Mouse (Mus musculus) lung, postnatal 0 days (tissue): ENCODE measurements around the gene Adam15. TPM values are rescaled to one million over a fixed set of nuclear protein-coding genes. Genes with fewer than 3 reads are reported as not detected.

Experiments
- ATAC-seq: fragments of 200-750 bp; cut with Nextera tagmentation; 2 replicates; pipeline ENCODE4 v1.8.0; 2017; ENCODE audit warnings: moderate library complexity
- DNase-seq: peaks from one replicate; pipeline ENCODE4 v3.0.0-alpha.2; 2016; ENCODE audit warnings: low spot score
- H3K27ac ChIP-seq: fragments of 300-500 bp; sonication (generic); 2 replicates; pipeline ENCODE4 v1.5.1; 2014; ENCODE audit warnings: antibody characterized with exemption, mild to moderate bottlenecking, low read length, mixed read lengths
- H3K27me3 ChIP-seq: fragments of 300-500 bp; sonication (generic); replicated peaks from 2 replicates; pipeline ENCODE4 v1.6.1; 2014; ENCODE audit warnings: low read length, mixed read lengths; ENCODE audit not compliant: insufficient read depth
- H3K36me3 ChIP-seq: fragments of 300-500 bp; sonication (generic); 2 replicates; pipeline ENCODE4 v1.6.1; 2014; ENCODE audit warnings: low read length, mixed read lengths; ENCODE audit not compliant: insufficient read depth
- H3K4me1 ChIP-seq: fragments of 300-500 bp; sonication (generic); 2 replicates; pipeline ENCODE4 v1.6.1; 2014; ENCODE audit warnings: antibody characterized with exemption, low read depth, low read length, mixed read lengths; ENCODE audit not compliant: insufficient read depth
- H3K4me2 ChIP-seq: fragments of 300-500 bp; sonication (generic); replicated peaks from 2 replicates; pipeline ENCODE4 v1.6.1; 2014; ENCODE audit warnings: low read depth, mild to moderate bottlenecking, low read length, moderate library complexity, mixed read lengths
- H3K4me3 ChIP-seq: fragments of 300-500 bp; sonication (generic); 2 replicates; pipeline ENCODE4 v1.5.1; 2014; ENCODE audit warnings: low read depth, low read length
- H3K9ac ChIP-seq: fragments of 300-500 bp; sonication (generic); replicated peaks from 2 replicates; pipeline ENCODE4 v1.6.1; 2014; ENCODE audit warnings: low read depth, mild to moderate bottlenecking
- H3K9me3 ChIP-seq: fragments of 300-500 bp; sonication (generic); 2 replicates; pipeline ENCODE4 v1.6.1; 2016; ENCODE audit warnings: low read length, mixed read lengths
- CTCF ChIP-seq: IDR thresholded peaks from 2 replicates; pipeline ENCODE4 v1.5.1; 2016; ENCODE audit warnings: antibody characterized with exemption, mild to moderate bottlenecking
- EP300 ChIP-seq: IDR thresholded peaks from 2 replicates; pipeline ENCODE4 v1.6.1; 2016; ENCODE audit warnings: antibody characterized with exemption, mild to moderate bottlenecking, control low read depth
- WGBS: fragments of 180-500 bp; shearing (Covaris S2); extraction: QIAGEN DNeasy Blood & Tissue Kit; methylation state at CpG from one replicate; pipeline ENCODE4 v1.1.7; 2014; 5-methylcytosine and 5-hydroxymethylcytosine counted together
- polyA plus RNA-seq: library from polyadenylated mRNA; unstranded; fragments of >200 nt; fragmentation: Nextera tagmentation; extraction: Ambion mirVana; gene quantifications from 2 replicates; pipeline ENCODE4 v1.2.1, GENCODE M21; 2015

Gene Adam15
- polyA plus RNA-seq, 1 experiment from 2014 or later, result 177 TPM

DNA sequence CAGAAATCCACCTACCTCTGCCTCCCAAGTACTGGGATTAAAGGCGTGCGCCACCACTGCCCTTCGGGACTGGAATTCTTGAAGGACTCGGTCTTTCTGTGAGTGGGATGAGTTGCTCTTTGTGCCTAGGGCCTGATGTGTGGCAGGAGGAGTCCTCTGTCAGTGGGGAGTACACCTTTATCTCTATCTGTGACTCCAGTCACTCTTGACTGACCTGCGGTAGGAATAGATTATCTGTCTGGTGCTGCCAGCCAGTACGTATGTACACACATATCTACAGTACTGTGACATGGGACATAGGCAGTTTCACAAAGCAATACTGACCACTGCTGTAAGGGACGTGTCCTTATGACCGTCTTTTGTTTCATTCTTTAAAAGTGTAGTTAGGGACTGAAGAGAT, 23.9 kb downstream of the Adam15 start:
- TF ChIP-seq CTCF (no peak), EP300 (no peak)
- peaks cover 14% of the 10 kb centered on the region; the same call in 1 of the 2 replicates for H3K4me1 ChIP-seq
- no peak overlapping the region for H3K27ac ChIP-seq
- H3K36me3 ChIP-seq, result no peaks in the 10 kb centered on the region
- ATAC-seq (no peak), DNase-seq (no peak)
- H3K4me2 ChIP-seq, result no peak overlapping the region
- H3K9me3 ChIP-seq, result no peaks in the 10 kb centered on the region
- no peak overlapping the region for H3K4me3 ChIP-seq
- H3K9ac ChIP-seq, result no peak overlapping the region
- H3K27me3 ChIP-seq, result peaks cover 6% of the 10 kb centered on the region
- WGBS, result 94% methylated on average over 8 of the region's 8 CpGs

GRCm38 (mm10) chr3:89322514-89323165, 27.2 kb downstream of the Adam15 start, which contains the start of gene Efna3:
Gene Efna3, minus strand, starts transcription at chr3:89322965.
- Histone ChIP-seq H3K27ac (no peak within 1 kb of the TSS), H3K27me3 (peaks cover 34% of the 10 kb centered on the region), H3K9ac (peak within 1 kb of the TSS; percentile 23; the same call in 1 of the 2 replicates), H3K4me1 (peaks cover 26% of the 10 kb centered on the region), H3K9me3 (no peaks in the 10 kb centered on the region), H3K4me2 (peak within 1 kb of the TSS; percentile 99), H3K36me3 (no peaks in the 10 kb centered on the region), H3K4me3 (peak within 1 kb of the TSS; percentile 44)
- peak; percentile 52 for ATAC-seq
- TF ChIP-seq CTCF (no peak), EP300 (no peak)
- DNase-seq, result peak; percentile 69
- 0% methylated on average over 50 of the region's 53 CpGs for WGBS

- no peak for ATAC-seq
- peaks cover 35% of the 10 kb centered on the region for H3K27me3 ChIP-seq
Measured at GRCm38 (mm10) chr3:89322131-89322500, 27.7 kb downstream of the Adam15 start.

GRCm38 (mm10) chr3:89321183-89322130, 28.3 kb downstream of the Adam15 start:
- TF ChIP-seq EP300, result no peak
- no peak for TF ChIP-seq CTCF
- Histone ChIP-seq H3K9ac (no peak overlapping the region; the same call in 1 of the 2 replicates), H3K4me2 (peak overlapping the region; percentile 99), H3K27me3 (peaks cover 35% of the 10 kb centered on the region), H3K4me1 (peaks cover 30% of the 10 kb centered on the region), H3K36me3 (no peaks in the 10 kb centered on the region), H3K9me3 (no peaks in the 10 kb centered on the region), H3K27ac (no peak overlapping the region), H3K4me3 (peak overlapping the region; percentile 44)
- ATAC-seq, result 0 out of 2 replicates have a peak, but pooled peaks have one; percentile 2
- WGBS, result 1% methylated on average over 54 of the region's 66 CpGs
- DNase-seq, result no peak

More at GRCm38 (mm10) chr3:89322131-89322500, 27.7 kb downstream of the Adam15 start:
- Histone ChIP-seq H3K9me3 (no peaks in the 10 kb centered on the region), H3K27ac (no peak overlapping the region), H3K4me2 (peak overlapping the region; percentile 99), H3K36me3 (no peaks in the 10 kb centered on the region), H3K9ac (0 out of 2 replicates have a peak overlapping the region, but pooled peaks have one; percentile 23), H3K4me1 (peaks cover 27% of the 10 kb centered on the region), H3K4me3 (peak overlapping the region; percentile 44)
- DNase-seq, result no peak
- WGBS, result 3% methylated on average over 14 of the region's 14 CpGs
- TF ChIP-seq CTCF (no peak), EP300 (no peak)

DNA sequence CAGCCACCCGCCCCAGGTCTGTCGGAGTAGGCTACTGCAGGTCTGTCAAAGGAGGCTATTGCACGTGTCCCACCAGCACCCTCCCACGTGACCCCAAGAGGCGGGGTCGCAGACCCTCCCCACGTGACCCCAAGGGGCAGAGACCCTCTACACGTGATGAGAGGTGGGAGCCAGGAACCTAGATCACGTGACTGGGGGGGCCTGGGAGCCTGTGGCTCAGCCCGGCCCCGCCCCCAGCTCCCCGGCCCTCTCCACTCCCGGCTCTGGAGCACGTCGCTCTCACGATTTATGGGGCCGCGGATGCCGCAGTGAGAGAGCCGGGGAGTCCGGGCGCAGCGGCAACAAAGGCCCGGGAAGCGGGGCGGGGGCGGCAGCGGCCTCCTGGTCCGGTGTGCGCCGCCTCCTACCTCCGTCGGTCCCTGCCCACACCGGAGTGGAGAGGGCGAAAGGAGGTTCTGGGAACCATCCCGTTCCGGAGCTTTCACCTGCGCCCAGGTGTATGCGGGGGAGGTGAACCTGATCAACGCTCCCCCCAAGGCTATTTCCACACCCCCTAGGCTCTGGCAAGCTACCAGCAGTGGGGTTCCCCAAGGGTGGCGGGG, 29.1 kb downstream of the Adam15 start:
- H3K27me3 ChIP-seq, result peaks cover 35% of the 10 kb centered on the region
- H3K4me2 ChIP-seq, result peak overlapping the region; percentile 99
- DNase-seq, result no peak
- TF ChIP-seq EP300 (no peak), CTCF (no peak)
- peak overlapping the region; percentile 44 for H3K4me3 ChIP-seq
- WGBS, result 1% methylated on average over 33 of the region's 41 CpGs
- H3K9me3 ChIP-seq, result no peaks in the 10 kb centered on the region
- no peaks in the 10 kb centered on the region for H3K36me3 ChIP-seq
- H3K27ac ChIP-seq, result no peak overlapping the region
- peaks cover 36% of the 10 kb centered on the region for H3K4me1 ChIP-seq
- H3K9ac ChIP-seq, result no peak overlapping the region; the same call in 1 of the 2 replicates
- ATAC-seq, result no peak
